Mouse (Mus musculus) embryonic facial prominence, embryonic 10.5 days (tissue): ENCODE data around the gene Zc3hav1. TPM values are rescaled to one million over a fixed set of nuclear protein-coding genes. Genes with fewer than 3 reads are reported as not detected.
A peak's percentile ranks its signal among the peaks of the same experiment; 100 is the strongest.
"Not testable (repeated sequence)": the region's sequence is repeated elsewhere in the genome, so short reads cannot be mapped to it uniquely, and the experiment has no call there.

Source experiments
- DNase-seq: peaks from one replicate; pipeline ENCODE4 v3.0.0-alpha.2; 2017; ENCODE audit warnings: low spot score
- H3K27ac ChIP-seq: fragments of 300-500 bp; sonication (generic); replicated peaks from 2 replicates; pipeline ENCODE4 v1.5.1; 2016; ENCODE audit warnings: mild to moderate bottlenecking
- H3K27me3 ChIP-seq: fragments of 300-500 bp; sonication (generic); replicated peaks from 2 replicates; pipeline ENCODE4 v1.6.1; 2016; ENCODE audit warnings: low read depth, mild to moderate bottlenecking; ENCODE audit not compliant: poor library complexity, severe bottlenecking
- H3K36me3 ChIP-seq: fragments of 300-500 bp; sonication (generic); replicated peaks from 2 replicates; pipeline ENCODE4 v1.6.1; 2016; ENCODE audit warnings: mild to moderate bottlenecking, moderate library complexity
- H3K4me1 ChIP-seq: fragments of 300-500 bp; sonication (generic); 2 replicates; pipeline ENCODE4 v1.6.1; 2016
- H3K4me3 ChIP-seq: fragments of 300-500 bp; sonication (generic); 2 replicates; pipeline ENCODE4 v1.5.1; 2016; ENCODE audit warnings: mild to moderate bottlenecking, moderate library complexity
- H3K9me3 ChIP-seq: fragments of 300-500 bp; sonication (generic); 2 replicates; pipeline ENCODE4 v1.6.1; 2016; ENCODE audit warnings: mild to moderate bottlenecking
- WGBS: fragments of 180-500 bp; shearing (Covaris S2); methylation state at CpG from one replicate; pipeline ENCODE4 v1.1.7; 2016; 5-methylcytosine and 5-hydroxymethylcytosine counted together
- polyA plus RNA-seq: library from polyadenylated mRNA; unstranded; fragments of >200 nt; fragmentation: Nextera tagmentation; extraction: Ambion mirVana; gene quantifications from 2 replicates; pipeline ENCODE4 v1.2.1, GENCODE M21; 2016

Gene Zc3hav1
- polyA plus RNA-seq, 1 experiment from 2014 or later = 1.9 TPM

DNA sequence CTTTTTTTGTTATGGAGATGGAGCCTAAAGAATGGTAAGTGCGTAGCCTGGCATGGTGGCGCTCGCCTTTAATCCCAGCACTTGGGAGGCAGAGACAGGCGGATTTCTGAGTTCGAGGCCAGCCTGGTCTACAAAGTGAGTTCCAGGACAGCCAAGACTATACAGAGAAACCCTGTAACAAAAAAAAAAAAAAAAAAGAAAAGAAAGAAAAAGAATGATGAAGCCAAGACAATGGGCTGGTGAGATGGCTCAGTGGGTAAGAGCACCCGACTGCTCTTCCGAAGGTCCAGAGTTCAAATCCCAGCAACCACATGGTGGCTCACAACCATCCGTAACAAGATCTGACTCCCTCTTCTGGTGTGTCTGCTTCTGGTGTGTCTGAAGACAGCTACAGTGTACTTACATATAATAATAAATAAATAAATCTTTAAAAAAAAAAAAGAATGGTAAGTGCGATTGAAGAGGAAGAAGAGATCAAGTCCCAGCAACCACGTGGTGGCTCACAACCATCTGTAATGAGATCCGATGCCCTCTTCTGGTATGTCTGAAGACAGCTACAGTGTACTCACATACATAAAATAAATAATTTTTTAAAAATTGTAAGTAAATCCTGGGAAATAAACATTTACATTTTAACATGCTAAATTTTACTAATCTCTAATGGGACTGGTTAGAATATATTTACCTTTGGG, 4.8 kb upstream of the Zc3hav1 start:
- DNase-seq, H3K36me3 ChIP-seq, H3K9me3 ChIP-seq, H3K4me3 ChIP-seq, H3K27ac ChIP-seq: not testable (repeated sequence)
- WGBS = 92% methylated on average over 11 of the region's 11 CpGs
- H3K27me3 ChIP-seq = peaks cover 46% of the 10 kb centered on the region
- H3K4me1 ChIP-seq = peaks cover 14% of the 10 kb centered on the region

DNA sequence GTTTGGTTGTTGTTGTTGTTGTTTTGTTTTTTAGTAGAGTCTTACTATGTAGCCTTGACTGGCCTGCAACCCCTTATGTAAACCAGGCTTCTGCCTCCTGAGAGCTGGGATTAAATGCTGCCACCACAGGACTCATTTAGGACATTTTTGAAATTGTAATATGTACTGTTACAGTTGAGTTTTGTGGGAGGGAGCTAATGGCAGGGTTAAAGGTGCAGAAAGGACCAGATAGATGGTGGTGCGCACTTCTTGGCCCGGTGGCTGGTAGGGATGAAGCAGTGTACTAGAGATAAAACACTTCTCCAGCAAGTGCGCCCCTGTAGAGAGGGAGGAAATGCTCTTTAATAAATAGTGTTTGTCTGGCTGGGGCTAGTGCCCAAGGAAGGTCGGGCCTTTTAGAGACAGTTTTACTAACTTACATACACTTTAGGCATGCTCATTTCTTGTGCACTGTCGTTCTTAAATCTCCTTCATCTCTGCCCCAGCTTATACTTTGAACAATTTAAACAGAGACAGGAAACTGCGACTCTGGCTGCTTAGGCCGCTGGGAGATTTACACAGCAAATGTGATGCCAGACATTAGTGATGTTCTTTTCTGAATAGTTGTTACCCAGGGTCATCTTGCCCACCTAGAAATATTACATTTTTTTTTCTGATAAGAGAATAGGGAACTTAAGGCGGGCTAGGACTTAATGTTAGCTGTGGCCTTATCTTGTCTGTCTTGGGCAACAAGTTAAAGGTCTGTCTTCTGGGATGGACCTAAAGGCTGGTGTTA, 4.0 kb upstream of the Zc3hav1 start:
- Histone ChIP-seq H3K9me3 (no peaks in the 10 kb centered on the region), H3K4me1 (peaks cover 22% of the 10 kb centered on the region), H3K4me3 (no peak overlapping the region), H3K27ac (no peak overlapping the region), H3K36me3 (no peaks in the 10 kb centered on the region), H3K27me3 (peaks cover 54% of the 10 kb centered on the region)
- no peak for DNase-seq
- WGBS = 66% methylated on average over 8 of the region's 8 CpGs

DNA sequence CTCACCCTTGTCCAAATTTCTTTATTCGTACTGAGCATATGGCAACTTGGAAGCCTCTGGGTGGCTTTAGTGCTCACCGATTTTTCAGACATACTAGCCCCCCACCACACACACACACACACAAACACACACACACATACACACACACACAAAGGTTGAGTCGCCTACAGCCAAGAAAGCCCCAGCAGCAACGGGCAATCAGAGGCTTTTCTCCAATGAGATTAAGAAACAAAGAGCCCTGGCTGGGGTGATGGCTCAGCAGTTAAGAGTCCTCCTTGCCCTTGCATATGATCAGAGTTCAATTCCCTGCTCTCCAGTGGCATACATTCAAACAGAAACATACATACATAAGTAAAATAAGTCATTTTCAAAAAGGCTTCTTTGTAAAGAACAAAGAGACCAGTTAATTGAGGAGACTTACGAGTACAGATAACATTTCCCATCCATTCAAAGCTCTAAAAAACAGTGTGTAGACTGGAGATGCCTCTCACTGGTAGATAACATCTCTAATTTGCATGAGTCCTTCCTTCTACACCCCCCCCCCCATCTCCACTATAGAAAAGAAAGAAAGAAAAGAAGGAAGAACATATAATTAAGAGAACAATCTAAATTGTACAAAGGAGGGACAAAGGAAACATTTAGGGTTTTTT, 3.3 kb upstream of the Zc3hav1 start:
- WGBS = 42% methylated on average over 5 of the region's 5 CpGs
- Histone ChIP-seq H3K9me3 (no peaks in the 10 kb centered on the region), H3K4me3 (no peak overlapping the region), H3K27me3 (peaks cover 61% of the 10 kb centered on the region), H3K27ac (no peak overlapping the region), H3K4me1 (peaks cover 22% of the 10 kb centered on the region), H3K36me3 (no peaks in the 10 kb centered on the region)
- no peak for DNase-seq

- peaks cover 70% of the 10 kb centered on the region for H3K27me3 ChIP-seq
- 78% methylated on average over 15 of the region's 15 CpGs for WGBS
- not testable (repeated sequence) for H3K36me3 ChIP-seq, H3K4me3 ChIP-seq, DNase-seq, H3K27ac ChIP-seq, H3K9me3 ChIP-seq
- H3K4me1 ChIP-seq = peaks cover 22% of the 10 kb centered on the region
Observed at GRCm38 (mm10) chr6:38356661-38357433, 2.4 kb upstream of the Zc3hav1 start.

DNA sequence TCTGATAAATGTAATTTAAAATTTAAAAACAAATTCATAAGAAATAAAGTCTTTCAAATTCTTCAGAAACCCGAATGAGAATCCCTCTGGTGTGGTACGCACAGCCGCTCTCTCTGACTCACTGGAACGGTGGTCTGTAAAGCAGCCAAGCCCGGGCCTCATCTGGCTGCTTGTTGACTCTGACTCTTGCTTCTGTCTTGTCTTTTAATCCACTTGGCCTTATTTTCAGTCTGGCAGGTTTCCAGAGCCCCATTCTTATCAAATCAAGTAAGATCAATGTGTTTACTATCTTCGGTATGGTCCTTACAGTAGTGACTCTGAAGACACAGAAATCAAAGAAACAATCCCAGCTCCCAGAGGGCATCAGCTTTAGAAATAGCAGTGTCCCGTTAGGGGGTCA, 1.5 kb upstream of the Zc3hav1 start:
- Histone ChIP-seq H3K4me3 (no peak overlapping the region), H3K27me3 (peaks cover 80% of the 10 kb centered on the region), H3K36me3 (no peaks in the 10 kb centered on the region), H3K4me1 (peaks cover 22% of the 10 kb centered on the region), H3K9me3 (no peaks in the 10 kb centered on the region), H3K27ac (no peak overlapping the region)
- DNase-seq = peak; percentile 21
- 4% methylated on average over 7 of the region's 7 CpGs for WGBS

GRCm38 (mm10) chr6:38355354-38355823, 986 bp upstream of the Zc3hav1 start:
- peak overlapping the region; percentile 64; the same call in 1 of the 2 replicates for H3K4me3 ChIP-seq

GRCm38 (mm10) chr6:38354723-38355353, 435 bp upstream of the Zc3hav1 start:
- no peak for DNase-seq
- WGBS = 1% methylated on average over 20 of the region's 20 CpGs
- Histone ChIP-seq H3K36me3 (no peaks in the 10 kb centered on the region), H3K27ac (no peak overlapping the region), H3K27me3 (peaks cover 90% of the 10 kb centered on the region), H3K9me3 (no peaks in the 10 kb centered on the region), H3K4me3 (peak overlapping the region; percentile 64), H3K4me1 (peaks cover 22% of the 10 kb centered on the region)

More at GRCm38 (mm10) chr6:38355354-38355823, 986 bp upstream of the Zc3hav1 start:
- Histone ChIP-seq H3K36me3 (no peaks in the 10 kb centered on the region), H3K27me3 (peaks cover 84% of the 10 kb centered on the region), H3K4me1 (peaks cover 22% of the 10 kb centered on the region), H3K9me3 (no peaks in the 10 kb centered on the region), H3K27ac (no peak overlapping the region)
- WGBS = 1% methylated on average over 8 of the region's 8 CpGs
- DNase-seq = peak; percentile 21

GRCm38 (mm10) chr6:38353181-38353580, 1.2 kb downstream of the Zc3hav1 start:
- H3K36me3 ChIP-seq = no peaks in the 10 kb centered on the region
- no peak overlapping the region for H3K27ac ChIP-seq
- no peaks in the 10 kb centered on the region for H3K9me3 ChIP-seq
- peak; percentile 21 for DNase-seq
- H3K4me1 ChIP-seq = peaks cover 22% of the 10 kb centered on the region
- 4% methylated on average over 13 of the region's 13 CpGs for WGBS
- H3K4me3 ChIP-seq = peak overlapping the region; percentile 64
- H3K27me3 ChIP-seq = peaks cover 88% of the 10 kb centered on the region

DNA sequence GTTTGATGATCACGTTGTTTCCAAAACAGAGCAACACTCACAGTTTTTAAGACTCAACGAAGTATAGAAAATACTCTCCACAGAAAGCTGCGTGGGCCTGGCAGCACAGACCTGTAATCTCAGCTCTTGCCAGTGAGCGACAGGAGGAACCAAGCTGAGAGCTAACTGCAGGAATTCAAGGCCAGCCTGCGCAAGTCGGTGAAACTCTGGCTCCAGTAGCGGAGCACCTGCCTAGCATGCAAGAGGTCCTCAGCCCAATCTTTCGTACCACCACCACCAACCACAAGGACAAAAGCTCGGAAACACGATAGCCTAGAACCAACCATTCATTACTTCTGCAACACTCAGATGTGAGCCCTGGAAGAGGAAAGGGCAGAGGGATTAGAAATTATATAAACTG, 2.0 kb downstream of the Zc3hav1 start:
- 0 out of 2 replicates have a peak overlapping the region, but pooled peaks have one; percentile 24 for H3K4me3 ChIP-seq
- H3K4me1 ChIP-seq = peaks cover 22% of the 10 kb centered on the region
- H3K9me3 ChIP-seq = no peaks in the 10 kb centered on the region
- WGBS = 7% methylated on average over 10 of the region's 10 CpGs
- H3K36me3 ChIP-seq = no peaks in the 10 kb centered on the region
- DNase-seq = peak; percentile 35
- peaks cover 81% of the 10 kb centered on the region for H3K27me3 ChIP-seq
- no peak overlapping the region for H3K27ac ChIP-seq

- Histone ChIP-seq H3K4me1 (peaks cover 22% of the 10 kb centered on the region), H3K4me3 (no peak overlapping the region), H3K27ac (no peak overlapping the region), H3K27me3 (peaks cover 76% of the 10 kb centered on the region), H3K36me3 (no peaks in the 10 kb centered on the region), H3K9me3 (no peaks in the 10 kb centered on the region)
- WGBS = 50% methylated on average over 4 of the region's 4 CpGs
- DNase-seq = no peak
Observed at GRCm38 (mm10) chr6:38351930-38352329, 2.5 kb downstream of the Zc3hav1 start.

DNA sequence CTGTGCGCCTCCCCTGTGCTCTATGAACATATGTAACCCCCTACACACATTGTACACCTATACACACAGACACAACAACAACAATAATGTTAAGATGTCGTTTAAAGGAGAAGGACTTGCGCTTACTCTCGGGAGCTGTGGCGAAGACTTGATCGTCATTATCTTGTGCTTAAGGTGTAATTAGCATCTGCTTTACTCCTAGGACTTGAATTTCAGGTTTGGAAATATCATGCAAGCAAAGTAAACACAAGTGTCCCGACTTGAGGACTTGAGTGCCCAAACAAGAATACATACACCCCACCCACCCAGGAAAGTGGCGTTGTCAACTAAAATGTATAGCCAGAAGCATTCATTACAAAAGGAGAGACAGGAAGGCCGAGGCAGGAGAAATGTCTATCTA, 4.6 kb downstream of the Zc3hav1 start:
- H3K36me3 ChIP-seq = no peaks in the 10 kb centered on the region
- H3K9me3 ChIP-seq = no peaks in the 10 kb centered on the region
- H3K27me3 ChIP-seq = peaks cover 54% of the 10 kb centered on the region
- H3K27ac ChIP-seq = no peak overlapping the region
- no peak overlapping the region for H3K4me3 ChIP-seq
- DNase-seq = no peak
- WGBS = 72% methylated on average over 9 of the region's 9 CpGs
- peaks cover 14% of the 10 kb centered on the region for H3K4me1 ChIP-seq
